Mouse (Mus musculus) midbrain, embryonic 12.5 days (tissue): Measurements from ENCODE around the gene Atrip. TPM values are rescaled to one million over a fixed set of nuclear protein-coding genes. Genes with fewer than 3 reads are reported as not detected.

ENCODE experiments used
- ATAC-seq: fragments of 200-750 bp; cut with Nextera tagmentation; 2 replicates; pipeline ENCODE4 v1.8.0; 2017; ENCODE audit warnings: low read depth, moderate TSS enrichment, moderate library complexity; ENCODE audit not compliant: low FRiP score
- H3K27ac ChIP-seq: fragments of 300-500 bp; sonication (generic); replicated peaks from 2 replicates; pipeline ENCODE4 v1.5.1; 2016; ENCODE audit warnings: mild to moderate bottlenecking
- H3K27me3 ChIP-seq: fragments of 300-500 bp; sonication (generic); 2 replicates; pipeline ENCODE4 v1.6.1; 2016; ENCODE audit warnings: mild to moderate bottlenecking
- H3K36me3 ChIP-seq: fragments of 300-500 bp; sonication (generic); 2 replicates; pipeline ENCODE4 v1.6.1; 2016
- H3K4me1 ChIP-seq: fragments of 300-500 bp; sonication (generic); 2 replicates; pipeline ENCODE4 v1.6.1; 2016
- H3K4me2 ChIP-seq: fragments of 300-500 bp; sonication (generic); replicated peaks from 2 replicates; pipeline ENCODE4 v1.6.1; 2016; ENCODE audit warnings: mild to moderate bottlenecking, moderate library complexity
- H3K4me3 ChIP-seq: fragments of 300-500 bp; sonication (generic); 2 replicates; pipeline ENCODE4 v1.5.1; 2016; ENCODE audit warnings: mild to moderate bottlenecking
- H3K9ac ChIP-seq: fragments of 300-500 bp; sonication (generic); replicated peaks from 2 replicates; pipeline ENCODE4 v1.6.1; 2016; ENCODE audit warnings: mild to moderate bottlenecking, moderate library complexity
- H3K9me3 ChIP-seq: fragments of 300-500 bp; sonication (generic); 2 replicates; pipeline ENCODE4 v1.6.1; 2016; ENCODE audit warnings: mild to moderate bottlenecking
- WGBS: fragments of 180-500 bp; shearing (Covaris S2); methylation state at CpG from one replicate; pipeline ENCODE4 v1.1.7; 2016; 5-methylcytosine and 5-hydroxymethylcytosine counted together
- polyA plus RNA-seq: library from polyadenylated mRNA; unstranded; fragments of >200 nt; fragmentation: Nextera tagmentation; extraction: Ambion mirVana; gene quantifications from 2 replicates; pipeline ENCODE4 v1.2.1, GENCODE M21; 2016

The Atrip gene
- polyA plus RNA-seq, 1 experiment from 2014 or later, result 32.0 TPM

DNA sequence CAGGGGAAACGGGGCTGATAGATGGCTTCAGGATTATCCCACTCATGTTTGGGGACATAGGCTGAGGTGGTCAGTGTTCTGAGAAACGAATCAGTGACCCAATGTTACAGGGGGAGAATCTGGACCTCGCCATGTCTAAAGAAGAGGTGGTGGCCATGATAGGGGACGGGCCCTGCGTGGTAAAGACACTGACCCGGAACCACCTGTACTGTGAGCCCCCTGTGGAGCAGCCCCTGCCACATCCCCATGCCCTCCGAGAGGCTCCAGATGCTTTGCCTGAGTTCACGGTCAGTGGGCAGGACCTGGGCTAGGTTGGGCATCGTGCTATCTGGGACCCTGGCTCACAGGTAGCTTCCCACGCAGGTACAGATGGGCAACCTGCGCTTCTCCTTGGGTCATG is 36.3 kb upstream of the Atrip start:
- Histone ChIP-seq H3K4me2 (no peak overlapping the region), H3K27ac (no peak overlapping the region), H3K36me3 (peaks cover 100% of the 10 kb centered on the region), H3K9ac (no peak overlapping the region), H3K4me3 (no peak overlapping the region), H3K27me3 (no peaks in the 10 kb centered on the region), H3K9me3 (no peaks in the 10 kb centered on the region), H3K4me1 (no peaks in the 10 kb centered on the region)
- 97% methylated on average over 11 of the region's 11 CpGs for WGBS
- no peak for ATAC-seq

DNA sequence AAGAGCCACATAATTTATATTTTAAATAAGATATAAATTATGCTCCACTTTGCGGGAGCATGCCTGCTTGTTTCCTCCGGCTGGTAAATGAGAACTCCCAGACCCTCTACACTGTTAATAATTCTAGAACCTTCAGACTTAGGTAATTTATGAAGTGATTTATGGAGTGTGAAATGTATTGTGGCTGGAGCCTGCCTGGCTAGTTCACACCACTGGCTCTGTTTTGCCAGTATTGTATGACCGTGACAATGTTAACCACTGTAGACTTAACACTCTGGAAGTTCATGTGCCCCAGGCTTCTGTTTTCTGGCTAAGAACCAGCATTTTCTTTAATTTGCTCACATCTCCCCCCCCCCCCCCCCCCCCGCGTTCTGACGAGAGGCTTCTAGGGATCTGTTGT is 33.4 kb upstream of the Atrip start:
- H3K4me3 ChIP-seq, result no peak overlapping the region
- peaks cover 3% of the 10 kb centered on the region; the same call in 1 of the 2 replicates for H3K4me1 ChIP-seq
- no peak for ATAC-seq
- WGBS, result 84% methylated on average over 6 of the region's 6 CpGs
- H3K27me3 ChIP-seq, result no peaks in the 10 kb centered on the region
- no peak overlapping the region for H3K27ac ChIP-seq
- H3K9ac ChIP-seq, result no peak overlapping the region
- no peak overlapping the region for H3K4me2 ChIP-seq
- peaks cover 100% of the 10 kb centered on the region for H3K36me3 ChIP-seq
- no peaks in the 10 kb centered on the region for H3K9me3 ChIP-seq

DNA sequence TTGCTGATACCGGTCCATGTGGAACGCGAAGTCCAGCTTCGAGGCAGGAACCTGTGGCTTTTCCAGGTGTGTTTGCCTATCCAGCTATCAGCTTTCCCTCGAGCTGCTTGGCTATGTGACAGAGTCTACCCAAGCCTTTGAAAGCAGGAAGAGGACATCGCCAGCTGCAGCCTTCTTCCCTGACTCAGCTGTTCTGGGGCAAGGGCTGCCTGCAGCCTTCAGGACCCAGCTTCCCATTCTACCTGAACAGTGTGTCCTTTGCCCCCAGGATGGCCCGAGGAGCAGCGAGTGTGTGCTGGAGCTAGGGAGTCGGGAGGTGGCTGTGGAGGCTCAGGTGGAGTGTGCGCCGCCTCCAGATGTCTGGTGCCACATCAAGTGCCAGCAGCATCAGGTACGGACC is 31.7 kb upstream of the Atrip start:
- Histone ChIP-seq H3K27me3 (no peaks in the 10 kb centered on the region), H3K4me3 (no peak overlapping the region), H3K9me3 (no peaks in the 10 kb centered on the region), H3K4me1 (peaks cover 7% of the 10 kb centered on the region; the same call in 1 of the 2 replicates), H3K27ac (no peak overlapping the region), H3K36me3 (peaks cover 100% of the 10 kb centered on the region), H3K4me2 (no peak overlapping the region), H3K9ac (no peak overlapping the region)
- WGBS, result 95% methylated on average over 12 of the region's 12 CpGs
- ATAC-seq, result no peak

DNA sequence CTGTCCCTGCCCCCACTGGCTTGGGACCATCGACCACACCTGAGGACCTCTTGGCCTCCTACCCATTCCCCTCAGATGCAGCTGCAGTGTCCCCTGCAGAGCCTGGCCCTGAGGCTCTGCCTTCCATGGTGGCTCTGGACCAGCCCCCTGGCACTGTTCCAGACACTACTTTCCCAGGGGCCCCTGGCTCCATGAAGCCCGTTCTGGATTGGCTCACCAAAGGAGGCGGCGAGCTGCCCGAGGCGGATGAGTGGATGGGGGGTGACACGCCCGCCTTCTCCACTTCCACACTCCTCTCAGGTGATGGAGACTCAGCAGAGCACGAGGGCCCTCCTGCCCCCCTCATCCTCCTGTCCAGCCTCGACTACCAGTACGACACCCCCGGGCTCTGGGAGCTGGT is 31.1 kb upstream of the Atrip start:
- 0 out of 2 replicates have a peak, but pooled peaks have one; percentile 4 for ATAC-seq
- WGBS, result 83% methylated on average over 12 of the region's 12 CpGs
- H3K4me3 ChIP-seq, result no peak overlapping the region
- H3K27ac ChIP-seq, result no peak overlapping the region
- no peak overlapping the region for H3K4me2 ChIP-seq
- H3K27me3 ChIP-seq, result no peaks in the 10 kb centered on the region
- H3K9me3 ChIP-seq, result no peaks in the 10 kb centered on the region
- H3K9ac ChIP-seq, result no peak overlapping the region
- peaks cover 13% of the 10 kb centered on the region; the same call in 1 of the 2 replicates for H3K4me1 ChIP-seq
- peaks cover 100% of the 10 kb centered on the region for H3K36me3 ChIP-seq

DNA sequence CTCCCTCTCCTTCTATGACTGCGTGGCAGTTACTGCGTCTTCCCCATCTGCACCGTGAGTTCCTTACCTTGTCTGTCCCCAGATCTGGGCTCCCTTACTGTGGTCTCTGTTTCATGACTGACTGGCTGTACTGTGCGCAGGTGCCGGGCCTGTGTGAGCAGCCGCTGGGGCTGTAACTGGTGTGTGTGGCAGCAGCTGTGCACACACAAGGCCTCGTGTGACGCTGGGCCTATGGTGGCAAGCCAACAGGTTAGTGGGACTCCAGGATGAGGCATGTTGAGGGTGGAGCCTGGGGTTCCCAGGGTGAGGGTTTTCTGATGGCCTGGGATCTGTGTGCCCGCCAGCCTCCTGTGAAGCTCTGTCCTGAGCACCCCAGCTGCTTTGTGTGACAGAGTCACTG is 30.2 kb upstream of the Atrip start:
- WGBS, result 93% methylated on average over 9 of the region's 9 CpGs
- Histone ChIP-seq H3K27me3 (no peaks in the 10 kb centered on the region), H3K4me1 (peaks cover 18% of the 10 kb centered on the region), H3K9me3 (no peaks in the 10 kb centered on the region), H3K9ac (no peak overlapping the region), H3K4me3 (no peak overlapping the region), H3K4me2 (no peak overlapping the region), H3K27ac (no peak overlapping the region), H3K36me3 (peaks cover 100% of the 10 kb centered on the region)
- no peak for ATAC-seq

DNA sequence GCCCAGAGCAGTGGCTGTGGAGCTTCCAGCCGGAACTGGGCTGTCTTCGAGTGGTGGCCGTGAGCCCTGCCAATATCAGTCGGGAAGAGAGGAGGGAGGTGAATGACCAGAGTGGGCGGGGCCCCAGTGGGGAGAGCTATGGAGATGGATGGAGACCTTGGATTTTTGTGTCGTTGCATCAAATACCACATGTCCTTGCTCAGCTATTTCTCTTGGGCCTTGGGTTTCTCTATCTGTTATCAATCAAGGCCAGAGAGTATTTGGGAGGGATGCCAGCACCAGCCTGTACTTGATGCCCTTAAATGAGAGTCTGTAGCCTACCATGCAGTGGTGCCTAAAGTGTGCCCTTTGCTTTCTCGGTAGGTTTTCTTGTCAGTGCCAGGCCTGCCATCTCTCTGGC is 29.3 kb upstream of the Atrip start:
- 76% methylated on average over 7 of the region's 7 CpGs for WGBS
- Histone ChIP-seq H3K4me3 (no peak overlapping the region), H3K4me1 (peaks cover 26% of the 10 kb centered on the region), H3K36me3 (peaks cover 97% of the 10 kb centered on the region), H3K27me3 (no peaks in the 10 kb centered on the region), H3K4me2 (no peak overlapping the region), H3K9me3 (no peaks in the 10 kb centered on the region), H3K27ac (no peak overlapping the region), H3K9ac (no peak overlapping the region)
- no peak for ATAC-seq

DNA sequence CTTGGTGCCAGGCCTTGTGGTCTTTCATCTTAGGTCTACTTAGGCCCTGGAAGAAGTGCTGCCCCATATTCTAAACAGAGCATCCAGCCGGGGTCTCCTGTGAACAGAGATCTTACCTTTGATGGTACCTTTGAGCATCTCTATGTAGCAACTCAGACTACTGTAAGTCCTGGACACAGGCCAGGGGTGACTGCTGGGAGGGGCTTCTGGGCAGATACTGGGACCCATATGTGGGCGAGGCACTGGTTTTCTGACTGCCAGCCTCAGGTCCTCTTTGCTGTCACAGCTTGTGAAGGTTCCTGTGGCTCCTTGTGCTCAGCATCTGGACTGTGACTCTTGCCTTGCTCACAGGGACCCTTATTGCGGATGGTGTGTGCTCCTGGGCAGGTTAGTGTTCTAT is 28.6 kb upstream of the Atrip start:
- peaks cover 33% of the 10 kb centered on the region for H3K4me1 ChIP-seq
- no peak overlapping the region for H3K4me3 ChIP-seq
- WGBS, result 97% methylated on average over 3 of the region's 3 CpGs
- H3K27ac ChIP-seq, result no peak overlapping the region
- no peaks in the 10 kb centered on the region for H3K27me3 ChIP-seq
- no peak overlapping the region for H3K9ac ChIP-seq
- H3K36me3 ChIP-seq, result peaks cover 89% of the 10 kb centered on the region
- H3K4me2 ChIP-seq, result no peak overlapping the region
- ATAC-seq, result no peak
- no peaks in the 10 kb centered on the region for H3K9me3 ChIP-seq

DNA sequence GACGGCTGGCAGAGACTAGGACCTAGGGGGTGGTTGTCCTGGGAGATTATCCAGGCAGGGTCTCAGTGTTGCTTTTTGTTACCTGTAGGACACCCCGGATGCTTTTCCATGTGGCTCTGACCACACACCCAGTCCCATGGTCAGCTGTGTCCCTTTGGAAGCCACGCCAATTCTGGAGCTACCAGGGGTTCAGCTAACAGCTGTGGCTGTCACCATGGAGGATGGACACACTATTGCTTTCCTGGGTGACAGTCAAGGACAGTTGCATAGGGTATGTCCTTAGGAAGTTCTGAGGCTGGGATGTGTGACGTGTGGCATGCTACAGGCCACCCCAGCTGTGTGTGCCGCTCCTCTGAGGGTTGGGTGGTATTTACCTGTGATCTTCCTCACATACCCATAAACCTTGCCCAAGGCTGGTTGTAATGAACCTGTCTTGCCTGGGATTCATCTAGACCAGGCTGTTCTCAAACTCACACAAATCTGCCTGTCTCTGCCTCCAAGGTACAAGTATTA is 28.1 kb upstream of the Atrip start:
- Histone ChIP-seq H3K4me3 (no peak overlapping the region), H3K4me1 (peaks cover 39% of the 10 kb centered on the region), H3K27me3 (no peaks in the 10 kb centered on the region), H3K4me2 (no peak overlapping the region), H3K9ac (no peak overlapping the region), H3K36me3 (peaks cover 84% of the 10 kb centered on the region), H3K27ac (no peak overlapping the region), H3K9me3 (no peaks in the 10 kb centered on the region)
- ATAC-seq, result no peak
- 92% methylated on average over 5 of the region's 5 CpGs for WGBS

DNA sequence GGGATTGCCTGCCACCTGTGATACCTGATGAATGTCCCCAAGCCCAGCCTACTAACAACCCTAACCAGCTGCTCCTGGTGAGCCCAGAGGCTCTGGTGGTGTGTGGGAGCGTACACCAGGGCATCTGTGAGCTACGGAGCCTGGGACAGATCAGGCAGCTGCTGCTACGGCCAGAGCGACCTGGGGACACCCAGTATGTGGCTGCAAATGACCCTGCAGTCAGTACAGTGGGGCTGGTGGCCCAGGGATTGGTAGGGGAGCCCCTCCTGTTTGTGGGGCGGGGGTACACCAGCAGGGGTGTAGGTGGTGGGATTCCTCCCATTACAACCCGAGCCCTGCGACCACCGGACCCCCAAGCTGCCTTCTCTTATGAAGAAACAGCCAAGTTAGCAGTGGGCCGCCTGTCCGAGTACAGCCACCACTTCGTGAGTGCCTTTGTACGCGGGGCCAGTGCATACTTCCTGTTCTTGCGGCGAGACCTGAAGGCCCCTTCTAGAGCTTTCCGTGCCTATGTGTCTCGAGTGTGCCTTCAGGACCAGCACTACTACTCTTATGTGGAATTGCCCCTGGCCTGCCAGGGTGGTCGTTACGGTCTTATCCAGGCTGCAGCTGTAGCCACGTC is 26.5 kb upstream of the Atrip start:
- no peak overlapping the region for H3K4me2 ChIP-seq
- no peak overlapping the region for H3K4me3 ChIP-seq
- 92% methylated on average over 20 of the region's 20 CpGs for WGBS
- no peak for ATAC-seq
- peaks cover 42% of the 10 kb centered on the region for H3K4me1 ChIP-seq
- H3K27ac ChIP-seq, result no peak overlapping the region
- H3K36me3 ChIP-seq, result peaks cover 68% of the 10 kb centered on the region
- H3K27me3 ChIP-seq, result no peaks in the 10 kb centered on the region
- no peaks in the 10 kb centered on the region for H3K9me3 ChIP-seq
- no peak overlapping the region for H3K9ac ChIP-seq

DNA sequence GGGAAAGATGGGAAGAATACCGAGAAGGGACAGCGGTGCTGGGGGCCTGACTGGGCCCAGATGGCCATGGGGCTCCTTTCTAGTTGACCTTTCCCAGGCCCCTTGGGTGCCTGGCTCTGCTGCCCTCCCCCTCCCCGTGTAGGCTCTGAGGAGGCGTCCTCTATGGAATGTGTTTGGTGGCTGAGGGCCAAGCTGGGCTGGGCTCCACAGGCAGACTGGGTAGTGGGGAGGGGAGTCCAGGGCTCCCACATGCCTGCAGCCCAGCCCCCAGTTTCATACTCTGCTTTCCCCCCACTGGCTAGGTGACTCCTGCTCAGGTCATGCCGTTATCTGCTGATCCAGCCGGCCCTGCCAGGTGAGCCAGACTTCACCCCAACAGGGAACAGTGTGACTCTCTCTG is 25.0 kb upstream of the Atrip start:
- Histone ChIP-seq H3K4me1 (peaks cover 47% of the 10 kb centered on the region), H3K4me3 (0 out of 2 replicates have a peak overlapping the region, but pooled peaks have one; percentile 6), H3K27me3 (no peaks in the 10 kb centered on the region), H3K9me3 (no peaks in the 10 kb centered on the region), H3K4me2 (peak overlapping the region; percentile 84), H3K27ac (no peak overlapping the region), H3K36me3 (peaks cover 54% of the 10 kb centered on the region), H3K9ac (peak overlapping the region; percentile 11; the same call in 1 of the 2 replicates)
- no peak for ATAC-seq
- WGBS, result 71% methylated on average over 6 of the region's 6 CpGs

DNA sequence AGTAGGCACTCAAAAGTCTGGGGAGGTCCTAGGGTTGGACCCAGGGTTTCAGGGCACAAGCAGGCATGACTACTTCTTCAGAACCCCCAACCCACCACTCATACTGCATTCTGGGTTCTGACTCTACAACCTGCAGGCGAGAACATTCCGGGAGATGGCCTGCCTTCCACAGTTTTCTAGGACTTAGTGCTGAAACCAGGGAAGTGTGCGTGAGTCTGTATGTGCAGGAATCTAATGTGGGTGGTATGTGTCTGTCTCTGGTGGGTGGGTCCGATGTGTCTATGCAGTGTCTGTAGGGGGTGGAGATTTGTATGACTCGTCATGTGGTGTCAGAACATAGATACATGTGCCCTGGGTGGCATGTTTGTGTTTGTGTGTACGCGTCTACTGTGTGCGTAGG is 24.4 kb upstream of the Atrip start:
- peaks cover 51% of the 10 kb centered on the region for H3K4me1 ChIP-seq
- no peaks in the 10 kb centered on the region for H3K9me3 ChIP-seq
- 88% methylated on average over 8 of the region's 8 CpGs for WGBS
- peak overlapping the region; percentile 84 for H3K4me2 ChIP-seq
- H3K9ac ChIP-seq, result peak overlapping the region; percentile 96; the same call in 1 of the 2 replicates
- no peak overlapping the region for H3K27ac ChIP-seq
- peak overlapping the region; percentile 77; the same call in 1 of the 2 replicates for H3K4me3 ChIP-seq
- H3K36me3 ChIP-seq, result peaks cover 48% of the 10 kb centered on the region
- ATAC-seq, result no peak
- no peaks in the 10 kb centered on the region for H3K27me3 ChIP-seq

DNA sequence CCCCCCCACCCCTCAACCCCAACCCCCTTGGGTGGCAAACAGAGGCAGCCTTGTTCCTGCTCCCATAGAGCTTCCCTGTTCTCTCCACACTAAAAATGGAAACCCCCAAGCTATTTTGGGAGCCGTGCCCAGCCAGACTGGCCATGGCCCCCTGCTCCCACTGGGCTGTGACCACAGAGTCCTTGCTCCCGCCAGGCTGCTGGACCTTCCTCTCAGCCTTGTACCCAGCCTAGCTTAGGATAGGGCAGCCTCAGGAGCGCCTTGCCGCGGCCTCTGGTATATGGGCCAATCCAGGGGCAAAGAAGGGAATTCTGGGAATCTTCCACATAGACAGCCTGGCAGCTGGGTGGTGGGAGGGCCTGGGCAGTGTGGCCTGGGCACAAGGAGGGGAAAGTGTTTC is 23.9 kb upstream of the Atrip start:
- Histone ChIP-seq H3K4me1 (peaks cover 51% of the 10 kb centered on the region), H3K36me3 (peaks cover 43% of the 10 kb centered on the region), H3K4me2 (peak overlapping the region; percentile 84), H3K9ac (peak overlapping the region; percentile 96), H3K27me3 (no peaks in the 10 kb centered on the region), H3K27ac (peak overlapping the region; percentile 100), H3K9me3 (no peaks in the 10 kb centered on the region), H3K4me3 (peak overlapping the region; percentile 77)
- WGBS, result 51% methylated on average over 5 of the region's 5 CpGs
- no peak for ATAC-seq
